Mouse (Mus musculus): ENCODE measurements around the gene Mapk11.

The Mapk11 gene

DNA sequence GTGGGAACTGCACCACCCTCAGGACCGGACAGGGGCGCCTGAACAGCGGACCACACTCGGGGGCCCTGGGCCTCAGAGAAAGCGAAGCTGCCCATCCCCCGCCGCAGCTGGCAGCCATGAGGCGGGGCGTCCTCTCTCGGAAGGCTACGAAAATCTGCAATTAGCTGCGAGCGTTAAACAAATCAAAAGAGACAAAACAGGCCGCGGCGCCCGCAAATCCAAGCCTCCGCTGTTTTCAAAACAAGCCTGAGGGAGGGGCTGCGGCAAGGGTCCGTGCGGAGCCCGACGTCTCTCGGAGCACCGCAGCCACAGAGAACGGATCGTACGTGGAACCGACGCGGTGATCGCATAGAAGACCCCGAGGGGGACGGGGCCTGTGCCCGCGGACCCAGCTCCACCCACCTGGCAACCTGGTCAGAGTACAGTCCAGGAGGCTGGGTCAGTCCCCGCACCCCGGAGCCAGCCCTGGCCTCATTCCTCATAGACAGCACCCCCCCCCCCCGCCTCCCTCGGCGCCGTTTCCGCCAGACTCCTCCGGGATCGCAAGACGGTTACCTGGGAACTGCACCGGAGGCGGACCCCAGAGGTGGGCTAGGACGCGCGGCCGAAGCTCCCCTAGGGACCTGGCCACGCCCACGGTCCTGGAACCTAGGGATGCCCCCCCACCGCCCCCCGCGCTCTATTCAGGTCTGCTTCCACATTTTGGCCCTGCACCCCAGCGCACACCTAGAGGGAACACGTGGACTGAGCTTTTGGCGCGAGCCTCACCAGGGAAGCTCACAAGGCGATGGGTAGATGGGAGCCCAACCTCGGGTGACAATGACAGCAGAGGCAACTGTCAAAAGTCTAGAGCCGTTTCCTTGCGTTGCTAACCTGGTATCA is 23.8 kb upstream of the Mapk11 start:
- peak; percentile 58 to 69 for DNase-seq

GRCm38 (mm10) chr15:89172276-89172935 is 23.0 kb upstream of the Mapk11 start:
- peak in 1 of 2 experiments; percentile 41 for DNase-seq

GRCm38 (mm10) chr15:89171526-89172051 is 22.2 kb upstream of the Mapk11 start:
- peak in 1 of 2 experiments; percentile 27 for DNase-seq

- DNase-seq, result peak in 1 of 2 experiments; percentile 54
These were observed 20.7 kb upstream of the Mapk11 start for GRCm38 (mm10) chr15:89170102-89170501.

DNA sequence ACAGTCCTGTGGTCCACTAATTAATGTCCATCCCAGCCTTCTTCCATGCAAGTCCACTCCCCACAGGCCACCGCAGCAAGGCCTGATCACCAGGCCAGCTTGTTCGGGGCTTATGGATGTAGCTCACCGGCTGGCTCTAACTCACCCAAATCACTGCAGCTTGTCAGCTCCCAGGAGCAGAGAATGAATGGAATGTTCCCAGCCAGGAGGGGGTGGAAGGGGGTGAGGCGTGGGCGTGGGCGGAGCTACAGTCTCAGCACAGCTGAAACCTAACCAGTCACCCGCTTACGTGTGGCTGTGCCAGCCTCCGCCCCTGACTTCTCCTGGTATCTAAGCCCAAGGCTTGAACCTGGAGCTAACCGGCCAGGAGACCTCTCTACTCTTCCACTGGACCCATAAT is 20.0 kb upstream of the Mapk11 start:
- peak; percentile 82 to 87 for DNase-seq

DNA sequence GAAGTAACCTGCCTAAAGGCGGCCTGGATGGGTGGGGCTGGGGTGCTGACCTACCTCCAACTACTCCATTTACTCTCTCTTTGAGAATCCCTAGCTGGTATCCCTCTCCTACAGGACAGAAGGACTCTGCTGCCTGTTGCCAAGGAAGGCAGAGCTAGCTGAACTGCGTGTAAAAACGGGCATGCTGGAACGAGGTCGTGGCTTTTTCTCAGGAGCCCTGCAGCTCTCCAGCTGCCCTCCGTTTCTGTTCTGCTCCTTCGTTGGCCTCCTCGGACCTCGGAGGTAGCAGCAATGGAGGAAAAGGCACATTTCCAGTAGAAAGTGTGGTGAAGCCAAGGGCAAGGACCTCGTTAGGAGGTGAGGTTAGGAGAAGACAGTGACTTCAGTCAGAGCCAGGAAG is 19.5 kb upstream of the Mapk11 start:
- peak; percentile 69 to 70 for DNase-seq

DNA sequence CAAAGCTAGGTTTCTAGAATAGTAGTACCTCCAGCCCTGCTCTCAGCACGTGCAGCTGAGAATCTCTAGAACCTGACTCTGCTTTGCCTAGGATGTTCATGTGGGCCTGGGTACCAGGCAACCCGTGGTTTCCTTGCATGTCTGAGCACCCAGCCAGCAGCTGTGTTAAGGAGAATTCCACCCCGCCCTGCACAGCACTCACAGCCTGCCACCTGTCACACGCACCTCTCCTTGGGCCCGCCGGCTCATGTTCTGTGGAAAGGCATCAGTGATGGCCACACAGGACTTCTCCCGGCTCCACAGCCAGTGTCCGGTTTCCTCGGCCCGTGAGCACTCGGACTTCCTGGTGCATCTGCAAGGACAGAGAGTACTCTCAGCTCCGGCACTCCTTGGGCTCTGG is 16.1 kb upstream of the Mapk11 start:
- no peak for DNase-seq

DNA sequence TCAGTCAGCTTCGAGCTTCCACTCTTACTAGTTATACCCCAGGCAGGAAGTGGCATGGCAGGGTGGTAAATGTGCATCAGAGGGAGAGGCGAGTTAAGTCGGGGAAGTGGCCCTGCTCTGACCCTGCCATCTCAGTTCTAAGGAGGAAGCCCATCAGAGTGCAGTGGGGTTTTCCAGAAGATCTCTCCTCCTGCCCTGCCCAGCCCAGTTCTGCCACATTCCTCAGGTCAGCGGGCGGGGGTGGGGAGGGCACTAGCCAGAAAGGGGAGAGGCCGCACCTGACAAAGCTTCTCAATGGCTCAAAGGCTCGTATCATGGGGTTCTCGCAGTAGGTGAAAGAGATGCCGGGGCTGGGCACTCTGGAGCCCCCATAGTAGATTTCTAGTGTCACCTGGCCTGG is 12.0 kb upstream of the Mapk11 start:
- no peak for DNase-seq

- no peak for DNase-seq
These were observed 9.1 kb upstream of the Mapk11 start for GRCm38 (mm10) chr15:89158516-89158915.

- peak; percentile 76 to 87 for DNase-seq
These were observed 8.5 kb upstream of the Mapk11 start for GRCm38 (mm10) chr15:89157954-89158353.

GRCm38 (mm10) chr15:89152312-89152711 is 2.9 kb upstream of the Mapk11 start:
- no peak for DNase-seq

- no peak for DNase-seq
These were observed 588 bp upstream of the Mapk11 start for GRCm38 (mm10) chr15:89150041-89150390.

DNA sequence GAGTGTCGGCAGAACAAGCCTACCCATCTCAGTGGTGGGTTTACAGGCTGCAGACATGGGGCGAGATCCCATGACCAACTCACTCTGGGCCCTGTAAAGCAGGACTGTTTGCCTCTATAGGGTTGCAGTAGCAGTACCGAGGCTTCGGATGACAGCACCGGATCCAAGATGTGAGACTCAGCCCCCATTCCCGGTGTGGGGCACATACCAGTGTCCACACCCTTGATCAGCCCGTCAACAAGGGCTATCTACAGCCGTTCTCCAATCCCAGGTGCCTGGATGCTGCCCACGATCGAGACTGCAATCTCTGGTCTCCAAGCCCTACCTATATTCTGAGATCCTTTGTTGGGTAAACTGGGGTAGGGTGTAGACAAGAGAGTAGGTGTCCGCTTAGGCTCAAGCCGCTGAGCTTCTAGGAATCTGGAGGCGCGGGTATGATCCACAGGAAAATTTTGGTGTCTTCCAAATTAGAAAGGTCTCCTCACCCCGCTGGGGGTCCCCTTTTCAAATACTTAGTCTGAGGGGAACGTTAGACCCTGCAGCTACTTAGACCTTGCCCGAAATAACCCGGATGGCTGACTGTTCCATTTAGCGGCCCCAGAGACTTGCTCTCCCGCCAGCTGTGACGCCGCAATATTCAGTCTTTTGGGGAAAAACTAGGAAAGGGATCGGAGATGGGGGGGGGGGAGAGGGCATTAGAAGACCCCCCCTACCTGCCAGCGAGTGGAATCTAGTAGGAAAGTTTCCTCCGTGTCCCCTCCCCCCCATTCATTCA is 745 bp downstream of the Mapk11 start:
- peak in 1 of 2 experiments; percentile 53 for DNase-seq

DNA sequence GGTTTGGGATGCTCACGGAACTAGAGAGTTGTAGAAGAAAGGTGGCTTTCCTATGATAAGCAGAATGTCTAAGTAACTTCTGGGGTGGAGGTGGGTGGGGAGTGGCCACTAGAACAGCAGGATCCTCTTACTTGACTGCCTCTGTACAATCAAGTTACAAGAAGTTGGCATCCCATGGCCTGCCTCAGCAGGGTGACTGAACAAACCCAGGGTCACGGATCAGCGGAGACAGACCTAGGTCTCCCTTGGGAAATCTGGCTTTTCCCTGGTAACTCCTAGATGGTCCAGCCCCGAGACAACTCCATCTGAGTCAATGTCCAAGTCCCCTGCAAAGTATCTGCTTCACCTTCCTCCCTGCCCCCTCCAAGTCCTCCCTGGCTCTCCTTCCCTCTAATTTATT is 1.5 kb downstream of the Mapk11 start:
- no peak for DNase-seq

DNA sequence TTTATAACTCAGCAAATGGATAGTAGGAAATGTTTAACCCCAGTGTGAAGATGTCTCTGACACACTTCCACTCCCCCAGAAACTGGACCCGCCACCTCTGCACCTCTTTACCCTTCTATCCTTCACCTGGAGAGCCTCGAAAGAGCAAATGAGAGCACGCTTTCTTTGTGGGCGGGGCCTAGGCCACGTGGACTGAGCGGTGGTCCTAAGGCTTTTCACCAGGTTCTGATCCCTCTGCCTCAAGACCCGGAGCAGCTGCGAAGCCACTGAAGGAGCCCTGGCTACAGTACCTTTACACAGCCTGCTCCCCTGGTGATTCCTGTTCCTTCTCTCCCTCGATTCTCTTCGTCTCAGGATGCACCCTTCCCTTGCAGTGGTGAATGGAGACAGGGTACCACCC is 2.0 kb downstream of the Mapk11 start:
- DNase-seq, result no peak

GRCm38 (mm10) chr15:89147024-89147423 is 2.4 kb downstream of the Mapk11 start:
- peak; percentile 64 to 77 for DNase-seq

DNA sequence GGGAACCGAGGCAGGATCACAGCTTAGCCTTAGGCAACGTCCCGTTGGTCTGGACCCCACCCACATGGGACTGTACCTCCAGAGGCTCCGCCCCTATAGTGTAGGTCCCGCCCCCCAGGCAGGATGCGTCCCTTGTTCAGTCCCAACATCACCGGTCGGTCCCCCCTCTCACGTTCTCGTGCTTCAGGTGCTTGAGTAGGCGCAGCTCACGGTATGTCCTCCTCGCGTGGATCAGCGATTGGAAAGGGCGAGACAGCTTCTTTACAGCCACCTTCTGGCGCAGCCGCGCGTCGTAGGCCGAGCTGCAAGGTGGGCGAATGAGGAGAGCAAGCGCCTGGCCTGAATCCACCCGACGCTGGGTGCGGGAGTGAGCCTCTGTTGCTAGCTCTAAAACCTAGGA is 2.9 kb downstream of the Mapk11 start:
- peak; percentile 79 to 86 for DNase-seq

- no peak for DNase-seq
These were observed 3.5 kb downstream of the Mapk11 start for GRCm38 (mm10) chr15:89145813-89146350.

GRCm38 (mm10) chr15:89144965-89145364 is 4.5 kb downstream of the Mapk11 start:
- no peak for DNase-seq

DNA sequence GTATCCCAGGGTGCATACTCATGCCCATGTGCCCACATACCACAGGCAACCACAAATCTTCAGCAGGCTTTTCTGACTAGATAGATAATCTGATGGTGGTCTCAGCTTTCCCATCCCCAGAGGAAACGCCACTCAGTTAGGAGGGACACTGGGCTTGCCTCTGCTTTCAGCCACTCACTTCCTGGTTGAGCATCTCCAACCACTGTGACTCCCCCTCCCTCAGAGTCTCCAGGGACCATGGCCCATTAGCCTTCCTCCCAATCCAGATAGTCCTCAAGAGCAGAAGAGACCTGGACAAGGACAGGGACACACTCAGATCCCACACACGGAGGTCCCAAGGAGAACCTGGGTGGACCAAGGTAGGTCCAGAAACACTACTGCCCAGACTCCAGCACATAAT is 6.3 kb downstream of the Mapk11 start:
- DNase-seq, result no peak

DNA sequence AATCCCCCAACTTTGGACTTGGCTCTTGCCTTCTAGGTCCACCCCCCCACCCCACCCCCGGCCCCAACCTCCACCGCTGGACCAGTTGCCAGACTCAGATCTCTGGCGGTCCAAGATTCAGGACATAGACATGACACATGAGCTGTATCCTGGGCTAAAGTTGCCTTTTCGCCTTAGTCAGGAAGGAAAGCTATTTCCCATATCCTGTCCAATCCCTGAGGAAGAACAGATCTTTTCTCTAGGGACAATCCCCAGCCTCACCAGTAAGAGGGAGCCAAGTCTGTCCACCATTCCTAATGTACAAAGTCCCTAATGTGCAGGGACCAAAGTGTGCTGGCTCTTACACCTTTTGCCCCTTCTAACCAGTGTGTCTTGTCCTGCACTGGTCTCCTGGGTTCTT is 7.5 kb downstream of the Mapk11 start:
- no peak for DNase-seq

DNA sequence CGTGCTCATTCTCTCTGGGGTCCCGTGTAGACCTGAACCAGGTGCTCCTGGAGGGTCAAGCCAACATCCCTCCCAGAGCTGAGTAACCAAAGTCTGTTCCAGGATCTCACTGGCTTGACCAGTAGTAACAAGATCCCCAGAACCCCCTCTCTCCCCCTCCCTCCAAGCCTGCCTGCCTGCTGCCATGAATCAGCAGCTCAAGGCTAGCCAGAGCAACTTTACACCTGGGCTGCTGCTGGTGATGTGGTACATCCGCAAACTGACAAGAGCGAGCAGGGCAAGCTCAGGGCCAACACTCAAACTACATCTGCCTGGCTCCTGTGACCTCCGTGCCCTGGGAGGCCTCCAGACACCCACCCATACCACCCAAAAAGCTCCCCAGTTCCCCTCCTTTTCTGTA is 8.0 kb downstream of the Mapk11 start:
- DNase-seq, result no peak
